Mouse (Mus musculus) heart, postnatal 4 days (tissue): ENCODE measurements around the gene Micall1. TPM values are rescaled to one million over a fixed set of nuclear protein-coding genes. Genes with fewer than 3 reads are reported as not detected.
A peak's percentile ranks its signal among the peaks of the same experiment; 100 is the strongest.

Experiments
- DNase-seq: peaks from one replicate; pipeline ENCODE4 v3.0.0; 2021
- total RNA-seq, 2 experiments: library from RNA; stranded (reverse); gene quantifications; 2 replicates each; pipeline ENCODE4 v1.2.3; 2021

Gene Micall1
- total RNA-seq, 2 experiments from 2014 or later = 92.8 to 101 TPM

DNA sequence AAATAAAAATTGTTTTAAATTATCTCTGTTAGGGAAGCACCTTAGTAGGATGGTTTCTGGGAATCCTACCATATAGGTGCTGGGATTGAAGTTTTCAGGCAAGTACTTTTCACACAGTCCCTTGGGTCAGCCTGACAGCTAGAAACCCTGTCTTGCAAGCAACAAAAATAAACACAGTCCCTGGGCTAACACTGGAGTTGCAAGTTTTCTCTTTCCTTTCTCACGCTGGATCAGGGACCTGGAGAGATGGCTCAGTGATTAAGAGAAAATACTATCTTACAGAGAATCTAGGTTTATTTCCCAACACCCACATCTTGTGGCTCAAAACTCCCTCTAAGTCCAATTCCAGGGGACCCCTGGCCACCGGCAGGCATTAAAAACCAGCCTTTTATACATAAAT is 11.6 kb upstream of the Micall1 start:
- no peak for DNase-seq

DNA sequence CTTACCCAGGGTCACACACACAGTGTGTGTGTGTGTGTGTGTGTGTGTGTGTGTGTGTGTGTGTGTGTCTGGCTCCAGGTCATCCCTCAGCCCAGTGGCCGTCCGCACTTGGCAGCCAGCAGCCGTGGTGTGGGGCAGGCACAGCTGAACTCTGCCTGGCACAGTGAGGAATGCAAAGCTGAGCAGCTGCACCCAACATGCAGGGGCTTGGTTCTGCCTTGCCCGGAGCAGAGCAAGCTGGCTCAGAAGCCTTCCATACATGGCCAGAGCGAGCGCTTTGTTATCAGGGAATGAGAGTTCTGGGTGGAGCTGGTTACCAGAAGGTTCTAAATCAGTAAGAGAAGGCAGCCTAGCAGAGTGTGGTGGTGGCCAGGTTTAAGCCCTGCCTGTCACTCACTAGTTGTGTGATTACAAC is 11.1 kb upstream of the Micall1 start:
- peak; percentile 84 for DNase-seq

DNA sequence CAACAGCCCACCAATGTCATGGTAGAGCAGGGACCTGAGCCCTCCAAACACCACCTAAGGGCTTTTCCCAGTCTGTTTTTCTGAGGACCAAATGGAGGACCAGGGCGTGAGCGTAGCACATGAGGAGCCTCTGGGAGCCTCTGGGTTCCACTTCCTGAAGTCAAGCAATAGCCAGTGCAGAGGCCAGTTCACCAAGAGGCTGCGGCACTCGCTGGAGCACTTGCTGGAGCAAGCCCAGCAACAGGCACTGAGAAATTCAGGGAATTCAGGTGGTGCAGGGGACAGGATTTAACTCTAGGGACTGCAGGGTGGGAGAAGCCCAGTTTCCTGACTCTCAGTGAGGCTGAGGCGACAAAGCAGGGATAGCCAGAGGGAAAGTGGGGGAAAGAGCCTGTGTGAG is 10.5 kb upstream of the Micall1 start:
- peak; percentile 29 for DNase-seq

DNA sequence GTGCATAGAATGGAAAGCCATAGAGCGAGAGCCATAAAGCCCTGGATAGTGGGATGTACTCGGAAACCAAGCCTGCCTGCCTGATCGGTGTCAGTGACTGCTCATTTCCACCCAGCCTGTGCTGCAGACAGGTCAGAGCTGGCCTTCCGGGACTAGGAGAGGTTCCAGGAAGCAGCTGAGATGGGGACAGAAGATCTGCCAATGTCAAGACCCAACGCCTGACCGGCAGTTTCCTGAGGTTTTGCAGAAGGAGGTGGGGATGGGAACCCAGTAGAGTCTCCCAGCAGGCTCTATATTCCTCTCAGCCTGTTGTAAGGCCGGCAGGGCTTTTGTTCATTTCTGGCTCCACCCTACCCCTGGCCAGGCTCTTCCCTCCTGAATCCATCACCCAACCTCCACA is 9.8 kb upstream of the Micall1 start:
- DNase-seq = peak; percentile 52

DNA sequence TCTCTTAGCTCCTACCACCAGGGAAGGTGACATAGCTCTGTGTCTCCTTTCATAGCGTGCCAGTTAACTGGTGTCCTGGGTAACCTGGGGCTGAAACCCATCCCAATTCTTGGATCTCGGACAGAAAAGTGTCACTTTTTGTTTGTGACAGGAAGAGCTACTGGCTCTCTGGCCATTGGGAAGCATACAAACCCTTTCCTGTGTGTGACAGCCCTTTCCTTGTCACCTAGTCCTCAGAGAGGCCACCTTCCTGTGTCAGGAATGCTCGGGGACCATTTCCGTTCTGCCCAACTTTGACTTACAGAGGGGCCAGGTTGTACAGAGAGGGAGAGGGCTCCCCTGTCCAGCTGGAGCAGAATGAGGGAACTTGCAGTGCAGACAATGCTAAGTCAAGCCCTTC is 9.2 kb upstream of the Micall1 start:
- DNase-seq = no peak

DNA sequence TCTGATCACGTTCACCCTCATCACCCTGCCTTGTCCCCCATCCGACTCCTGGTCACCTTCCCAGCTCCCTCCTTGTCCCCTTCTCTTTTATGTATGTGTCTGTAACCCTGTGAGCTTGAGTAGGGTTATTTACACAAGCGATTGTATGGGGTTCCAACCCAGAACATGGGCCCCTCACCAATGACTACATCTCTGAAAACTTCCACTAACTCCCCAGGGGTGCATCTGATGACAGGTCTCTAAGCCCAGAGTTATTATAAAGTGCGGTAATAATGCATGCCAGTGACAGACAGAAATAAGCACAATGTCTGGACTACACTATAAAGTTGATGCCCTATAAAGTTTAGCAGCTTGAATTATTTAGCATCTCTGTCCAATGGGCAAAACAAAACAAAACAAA is 8.3 kb upstream of the Micall1 start:
- no peak for DNase-seq

DNA sequence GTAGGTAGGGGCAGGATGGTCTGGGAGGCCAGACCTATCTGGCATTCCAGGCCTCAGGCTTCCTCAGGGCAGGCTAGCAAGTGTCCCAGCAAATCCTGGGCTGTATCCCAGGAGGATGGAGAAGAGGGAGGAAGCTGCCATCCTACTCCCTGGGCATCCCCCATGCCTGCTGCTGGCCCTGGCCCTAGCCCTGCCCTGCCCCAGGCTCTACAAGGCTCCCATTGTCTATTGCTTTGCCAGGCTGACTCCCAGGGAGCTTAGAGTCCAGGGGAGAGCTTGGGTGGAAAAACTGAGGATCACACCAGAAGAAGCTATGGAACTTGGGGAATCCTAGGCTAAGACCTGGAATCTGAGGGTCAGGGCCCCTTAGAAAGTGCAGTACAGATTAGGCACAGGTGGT is 7.2 kb upstream of the Micall1 start:
- DNase-seq = no peak

DNA sequence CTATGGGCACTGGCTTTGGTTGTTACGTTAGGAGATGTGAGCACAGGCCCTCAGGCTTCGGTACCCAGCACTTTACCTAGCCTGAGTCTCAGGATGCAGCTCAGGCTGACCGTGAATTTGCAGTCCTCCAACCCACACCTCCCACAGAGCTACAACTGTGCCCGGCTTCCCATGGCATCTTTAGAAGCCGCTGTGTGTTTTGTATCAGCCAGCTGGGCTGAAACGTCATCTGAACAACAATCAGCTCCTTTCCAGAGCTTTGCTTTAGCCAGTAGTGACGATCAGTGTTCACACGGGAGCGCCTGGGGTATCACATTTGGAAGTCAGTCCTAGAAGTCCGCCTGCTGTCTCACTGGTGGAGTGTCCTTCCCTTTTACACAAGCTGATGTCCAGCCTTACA is 5.4 kb upstream of the Micall1 start:
- DNase-seq = no peak

DNA sequence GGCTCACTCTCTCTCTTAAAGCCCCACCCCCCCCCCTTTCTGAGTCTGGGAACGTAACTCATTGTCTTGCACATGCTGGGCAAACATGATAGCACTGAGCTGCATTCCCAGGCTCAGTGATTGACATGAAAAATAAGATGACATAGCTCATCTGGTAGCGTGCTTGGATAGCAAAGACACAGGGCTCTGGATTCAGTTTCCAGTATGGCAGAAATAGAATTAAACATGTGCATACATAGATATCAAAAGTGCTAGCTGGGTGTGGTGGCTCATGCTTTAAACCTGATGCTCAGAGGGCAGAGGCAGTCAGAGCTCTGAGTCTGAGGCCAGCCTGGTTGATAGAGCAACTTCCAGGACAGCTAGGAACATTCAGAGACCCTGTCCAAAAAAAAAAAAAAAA is 2.9 kb upstream of the Micall1 start:
- no peak for DNase-seq

DNA sequence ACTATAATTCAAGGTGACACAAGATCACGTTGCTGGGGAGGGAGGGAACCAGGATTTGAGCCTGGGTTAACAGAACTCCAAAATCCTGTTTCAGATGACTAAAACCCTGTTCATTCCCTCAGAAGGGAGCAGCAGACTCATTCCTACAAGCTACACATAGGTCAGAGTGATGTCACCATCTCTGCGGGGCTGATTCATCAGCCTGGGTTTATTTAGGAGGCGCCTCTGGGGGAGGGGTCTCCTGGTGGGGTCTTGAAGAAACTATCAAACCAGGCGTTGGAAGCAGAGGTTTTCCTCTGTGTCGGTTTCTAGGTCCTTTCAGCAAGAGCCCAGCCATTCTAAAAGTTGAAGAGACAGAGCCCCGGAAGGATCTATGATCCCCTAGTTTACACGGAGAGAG is 732 bp upstream of the Micall1 start:
- no peak for DNase-seq

DNA sequence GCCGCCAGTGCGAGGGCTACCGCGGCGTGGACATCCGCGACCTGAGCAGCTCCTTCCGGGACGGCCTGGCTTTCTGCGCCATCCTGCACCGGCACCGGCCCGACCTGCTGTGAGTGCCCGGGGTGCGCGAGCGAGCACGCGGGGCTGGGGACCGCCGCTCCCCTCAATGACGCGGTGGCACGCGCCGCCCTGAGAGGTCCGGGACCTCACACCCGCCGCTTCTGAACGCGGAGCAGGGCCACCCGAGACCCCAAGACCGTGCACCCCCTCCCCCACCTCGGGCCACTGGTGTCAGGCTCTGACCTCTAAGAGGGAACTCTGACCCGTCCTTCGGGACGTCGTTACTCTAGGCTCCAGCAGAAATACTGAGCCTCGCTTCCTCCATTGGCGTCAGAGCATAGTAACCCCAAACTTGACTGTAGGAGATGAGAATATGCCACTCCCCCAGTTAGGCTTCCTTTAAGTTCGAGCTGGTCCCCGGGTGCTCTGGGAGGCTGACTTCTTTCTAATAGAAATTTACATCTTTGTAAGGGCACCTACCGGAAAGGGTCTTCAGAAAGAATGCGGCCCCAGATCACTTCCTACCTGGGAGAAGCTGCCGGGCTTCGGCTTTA is 730 bp downstream of the Micall1 start:
- DNase-seq = peak; percentile 61

DNA sequence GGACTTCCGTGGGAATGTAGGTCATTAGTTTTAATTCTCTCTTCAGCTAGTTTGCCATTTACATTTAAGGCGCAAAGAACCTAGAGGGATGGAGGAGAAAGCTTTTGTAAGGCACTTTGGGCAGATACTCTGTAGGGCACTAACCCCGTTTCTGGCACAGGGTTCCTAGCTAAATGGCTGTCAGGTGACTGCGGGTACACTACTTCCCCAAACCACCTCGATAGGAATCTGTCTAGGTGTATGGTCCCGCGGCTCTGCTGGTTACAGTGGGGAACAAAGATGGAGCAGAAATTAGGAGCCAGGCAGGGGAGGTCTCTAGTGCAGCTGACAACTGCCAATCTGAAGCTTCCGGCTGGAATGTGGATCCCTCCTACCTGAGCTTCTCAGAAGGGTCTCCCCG is 1.3 kb downstream of the Micall1 start:
- DNase-seq = no peak

DNA sequence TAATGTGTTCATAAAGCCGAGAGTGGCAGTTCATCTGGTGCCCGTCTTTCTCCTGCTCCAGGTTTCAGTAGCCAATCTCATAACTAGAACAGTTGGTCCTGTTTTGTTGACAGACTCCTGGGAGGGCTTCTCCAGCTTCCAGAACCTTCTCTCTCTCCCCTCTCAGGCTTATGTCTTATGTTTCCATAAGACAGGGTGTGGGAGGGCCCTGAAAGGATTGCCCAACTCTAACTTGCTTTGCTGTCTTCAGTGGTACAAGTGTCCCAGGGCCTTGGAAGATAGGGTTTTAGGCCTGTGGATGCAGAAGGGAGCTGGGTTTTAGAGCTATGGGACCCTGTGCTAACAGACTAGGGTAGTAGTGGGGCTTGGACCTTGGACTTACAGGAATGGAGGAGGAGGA is 1.8 kb downstream of the Micall1 start:
- DNase-seq = no peak

DNA sequence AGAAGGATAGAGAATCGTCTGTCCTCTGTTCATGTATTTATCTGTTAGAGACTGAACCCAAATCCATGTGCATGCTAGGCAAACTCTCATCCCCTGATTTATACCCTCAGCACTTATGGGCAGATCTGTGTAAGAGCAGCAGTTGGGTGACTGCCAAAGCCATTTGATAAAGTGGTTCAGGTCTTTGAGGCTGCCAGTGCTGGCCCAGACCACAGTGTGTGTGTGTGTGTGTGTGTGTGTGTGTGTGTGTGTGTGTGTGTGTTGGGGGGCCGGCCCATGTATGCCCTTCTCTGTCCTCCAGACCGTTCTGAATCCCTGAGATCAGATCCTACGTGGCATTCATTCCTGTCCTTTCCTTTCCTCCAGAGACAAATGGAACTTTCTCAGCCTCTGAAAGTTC is 3.1 kb downstream of the Micall1 start:
- peak; percentile 77 for DNase-seq

DNA sequence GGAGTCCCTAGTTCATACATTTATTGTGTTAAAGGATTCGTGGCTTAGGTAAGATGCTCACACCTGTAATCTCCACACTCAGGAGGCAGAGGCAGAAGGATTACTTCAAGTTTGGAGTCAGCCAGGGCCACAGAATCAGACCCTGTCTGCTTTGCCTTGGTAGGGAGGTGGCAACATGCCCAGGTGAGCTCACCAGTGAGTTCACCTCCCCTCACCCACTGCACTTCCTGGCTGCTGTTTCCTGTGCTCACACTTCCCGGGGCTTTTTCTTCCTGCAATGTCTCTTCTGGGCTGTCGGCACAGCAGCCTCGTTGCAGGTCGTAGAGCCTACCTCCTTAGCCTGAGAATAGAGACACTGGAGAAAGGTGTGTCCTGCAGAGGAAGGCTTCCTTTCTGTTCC is 6.6 kb downstream of the Micall1 start:
- peak; percentile 55 for DNase-seq

DNA sequence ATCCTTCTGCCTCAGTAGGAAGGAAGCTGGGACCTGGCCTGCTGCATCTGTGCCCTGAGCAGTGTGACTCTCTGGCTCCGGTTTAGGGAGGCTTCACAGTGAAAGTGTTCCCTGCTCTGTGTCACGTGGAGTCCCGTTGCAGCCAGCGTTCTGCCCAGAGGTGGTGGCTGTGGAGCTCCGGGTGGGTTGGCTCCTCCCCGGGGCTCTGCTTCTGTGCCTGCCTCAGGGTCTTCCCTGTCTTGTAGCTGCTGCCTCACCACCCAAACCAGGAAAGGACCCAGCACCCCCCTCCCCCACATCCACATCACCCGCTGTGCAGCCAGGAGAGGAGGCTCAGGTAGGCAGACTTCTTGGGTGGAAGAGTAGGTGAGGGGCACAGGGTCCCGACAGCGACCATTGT is 10.8 kb downstream of the Micall1 start:
- no peak for DNase-seq

DNA sequence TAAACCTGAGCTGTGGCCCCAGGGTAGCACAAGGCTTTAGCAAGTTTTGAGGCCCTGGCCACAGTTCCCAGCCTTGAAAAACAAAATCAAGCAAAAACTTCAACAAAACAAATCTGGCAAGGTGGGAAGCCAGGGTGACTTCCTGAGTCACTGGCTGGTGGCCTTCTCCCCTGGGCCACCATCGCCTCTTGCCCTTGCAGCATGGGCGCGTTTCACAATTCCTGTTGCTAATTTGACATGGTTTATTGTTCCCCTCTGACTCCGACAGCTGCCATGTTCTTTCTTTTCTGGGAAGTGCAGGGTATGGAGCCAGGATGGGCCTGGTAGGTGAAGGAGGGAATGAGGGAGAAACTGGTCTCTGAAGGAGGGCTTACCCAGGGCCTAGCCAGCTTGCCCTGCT is 13.4 kb downstream of the Micall1 start:
- no peak for DNase-seq

DNA sequence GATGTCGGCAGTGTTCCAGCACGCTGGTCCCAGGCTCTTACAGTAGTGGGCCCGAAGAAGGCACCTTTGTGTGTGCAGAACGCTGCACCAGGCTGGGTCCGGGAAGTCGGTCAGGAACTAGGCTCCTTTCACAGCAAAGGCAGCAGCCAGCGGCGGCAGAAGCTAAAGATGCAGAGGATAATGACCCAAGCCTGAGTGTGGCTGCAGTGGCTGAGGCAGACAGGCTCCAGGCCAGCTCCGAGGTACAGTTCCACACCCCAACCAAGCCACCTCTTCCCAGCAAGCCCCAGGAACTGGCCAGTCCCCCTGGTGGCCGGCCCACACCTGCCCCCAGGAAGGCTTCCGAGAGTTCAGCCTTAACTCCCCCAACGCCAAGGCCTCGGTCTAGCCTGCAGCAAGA is 13.8 kb downstream of the Micall1 start:
- DNase-seq = no peak

DNA sequence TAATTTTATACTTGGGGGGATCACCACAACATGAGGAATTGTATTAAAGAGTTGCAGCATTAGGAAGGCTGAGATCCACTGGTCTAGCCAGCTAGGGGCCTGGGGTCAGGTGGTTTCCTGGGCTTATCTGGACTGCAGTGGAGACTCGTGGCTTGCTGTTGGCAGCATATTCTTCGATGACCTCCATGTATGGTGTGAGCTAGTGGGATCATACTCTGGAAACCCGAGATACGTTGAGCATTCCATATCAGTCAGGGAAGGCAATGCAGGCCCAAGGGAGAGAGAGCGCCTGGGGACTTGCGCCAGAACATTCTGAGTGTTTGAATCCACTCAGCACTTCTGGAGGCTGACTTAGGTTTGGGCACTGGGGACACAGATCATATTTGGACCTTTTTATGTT is 15.1 kb downstream of the Micall1 start:
- peak; percentile 73 for DNase-seq

DNA sequence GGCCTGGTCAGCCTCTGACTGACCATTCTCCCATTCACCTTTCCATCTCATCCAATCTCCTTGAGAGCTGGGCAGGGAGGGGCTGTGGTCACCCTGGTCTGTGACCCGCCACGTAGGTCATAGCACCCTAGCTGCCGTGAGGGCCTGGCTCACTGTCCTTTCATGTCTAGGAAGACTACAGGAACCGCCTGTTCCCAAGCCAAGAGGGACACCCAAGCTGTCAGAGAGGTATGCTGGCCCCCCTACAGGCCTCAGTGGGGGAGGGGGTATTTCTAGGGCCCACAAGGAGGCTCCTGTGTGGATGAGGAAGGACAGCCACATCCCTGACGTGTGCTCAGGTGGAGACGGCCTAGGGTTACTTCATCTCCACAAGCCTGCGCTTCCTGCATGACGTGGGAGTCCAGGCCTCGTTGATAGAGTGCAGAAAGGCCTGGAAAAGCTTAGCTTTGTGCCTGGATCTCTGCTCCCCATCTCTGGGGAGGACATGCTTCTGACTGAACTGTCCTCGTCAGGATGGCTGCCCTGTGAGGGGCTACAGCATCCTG is 15.7 kb downstream of the Micall1 start:
- no peak for DNase-seq

DNA sequence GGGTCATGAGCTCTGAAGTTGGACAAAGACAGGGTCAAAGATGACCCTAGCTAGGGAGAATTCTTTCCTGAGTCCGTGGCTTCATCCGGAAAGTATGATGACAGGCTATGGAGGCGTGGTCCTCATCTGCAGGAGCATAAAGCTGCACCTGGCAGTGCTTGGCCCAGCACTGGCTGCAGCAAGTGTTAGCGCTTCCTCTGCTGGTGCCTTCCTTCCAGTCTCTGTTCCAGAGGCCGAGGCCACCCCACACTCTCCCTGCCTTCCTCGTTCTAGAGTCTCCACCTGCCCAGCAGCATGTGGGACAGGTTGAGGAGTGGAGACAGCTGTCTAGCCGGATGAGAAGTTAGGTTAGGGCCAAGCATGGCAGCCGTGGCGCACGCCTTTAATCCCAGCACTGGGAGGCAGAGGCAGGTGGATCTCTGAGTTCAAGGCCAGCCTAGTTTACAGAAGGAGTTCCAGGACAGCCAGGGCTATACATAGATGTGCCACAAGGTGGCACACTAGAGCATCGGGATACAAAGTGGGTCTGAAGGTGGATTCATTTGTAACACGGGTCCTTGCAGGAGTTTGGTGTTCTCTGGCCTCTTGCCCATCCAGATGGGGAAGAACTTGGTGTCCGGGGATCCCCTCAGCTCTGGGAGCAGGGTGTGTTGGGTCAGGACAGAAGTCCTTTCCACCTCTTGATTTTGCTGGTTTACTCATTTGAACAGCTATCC is 17.7 kb downstream of the Micall1 start:
- DNase-seq = peak; percentile 72

DNA sequence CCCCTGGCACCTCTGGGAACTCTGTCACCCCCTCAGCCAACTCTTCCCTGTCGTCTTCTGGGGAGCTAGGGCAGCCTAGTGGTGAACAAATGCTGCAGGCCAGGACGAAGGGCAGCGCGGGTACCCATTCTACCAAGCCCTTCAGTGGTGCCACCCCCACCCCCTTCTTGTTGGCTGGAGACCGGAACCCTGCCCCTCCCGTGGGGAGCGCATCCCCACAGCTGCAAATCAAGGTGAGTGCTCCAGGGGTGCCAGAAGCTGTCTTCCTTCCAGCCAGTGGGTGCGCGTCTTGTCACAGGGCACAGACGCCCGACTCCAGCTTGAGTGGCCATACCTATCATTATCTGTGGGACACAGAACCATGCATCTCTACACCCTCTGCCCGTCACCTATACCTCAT is 18.4 kb downstream of the Micall1 start:
- no peak for DNase-seq

DNA sequence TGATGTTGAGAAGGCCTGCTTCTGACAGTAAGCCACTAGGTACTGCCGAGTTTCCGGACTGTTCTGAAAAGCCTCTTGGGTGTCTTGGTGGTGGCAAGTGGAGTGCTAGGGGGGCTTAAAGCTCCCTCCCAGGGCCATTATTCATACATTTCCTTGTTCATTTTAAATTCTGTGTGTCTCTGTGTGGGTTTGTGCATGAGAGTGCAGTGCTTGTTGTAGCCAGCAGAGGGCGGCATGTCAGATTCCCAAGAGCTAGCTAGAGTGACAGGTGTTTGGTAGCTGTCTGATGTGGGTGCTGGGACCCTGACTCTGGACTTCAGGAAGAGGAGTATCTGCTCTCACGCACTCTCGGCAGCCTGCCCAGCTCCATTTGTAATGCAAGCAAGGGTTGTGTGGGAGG is 19.5 kb downstream of the Micall1 start:
- no peak for DNase-seq

DNA sequence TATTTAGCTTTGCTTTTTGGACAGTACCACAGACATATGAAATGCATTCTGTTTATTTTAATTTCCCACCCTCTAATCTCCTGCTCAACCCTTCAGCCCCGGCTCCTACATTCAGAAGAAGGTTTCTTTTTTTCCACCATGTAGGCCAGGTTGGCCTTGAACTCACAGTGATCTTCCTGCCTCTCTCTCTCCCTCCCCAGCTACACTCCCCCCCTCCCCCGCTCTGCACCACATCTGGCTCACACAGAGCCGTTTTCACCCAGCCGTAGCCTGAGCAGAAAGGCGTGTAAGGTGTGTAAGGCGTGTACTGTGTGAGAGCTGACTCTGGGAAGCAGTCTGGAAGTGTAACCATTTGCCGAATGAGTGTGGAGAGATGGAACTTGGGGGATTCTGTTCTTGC is 20.6 kb downstream of the Micall1 start:
- DNase-seq = no peak
